Mouse (Mus musculus): ENCODE results near the gene Hist1h2bb. TPM values are rescaled to one million over a fixed set of nuclear protein-coding genes. Genes with fewer than 3 reads are reported as not detected.

The Hist1h2bb gene
- polyA plus RNA-seq, 1 experiment = 13.5 TPM

DNA sequence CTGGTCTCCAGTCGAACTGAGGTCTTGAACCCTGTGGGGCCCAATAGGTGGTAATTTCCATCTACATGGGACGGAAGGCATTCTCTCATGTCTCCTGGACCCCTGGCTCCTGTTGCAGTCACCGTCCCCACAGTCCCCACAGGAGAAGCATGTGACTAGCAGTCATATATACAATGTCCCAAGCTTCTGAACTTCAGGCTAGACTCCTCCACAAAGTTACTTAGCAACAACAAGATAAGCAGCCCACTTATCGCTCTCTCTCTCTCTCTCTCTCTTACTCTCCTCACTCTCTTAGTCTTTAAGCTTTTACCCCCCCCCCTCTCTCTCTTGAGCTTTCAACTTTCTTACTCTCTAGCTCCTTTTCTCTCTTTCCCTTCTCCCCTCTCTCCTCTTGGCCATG is 22.3 kb upstream of the Hist1h2bb start:
- no peak for DNase-seq (ENCODE audit: low read depth, low spot score)
- 91% methylated on average over 4 of the region's 4 CpGs for WGBS

DNA sequence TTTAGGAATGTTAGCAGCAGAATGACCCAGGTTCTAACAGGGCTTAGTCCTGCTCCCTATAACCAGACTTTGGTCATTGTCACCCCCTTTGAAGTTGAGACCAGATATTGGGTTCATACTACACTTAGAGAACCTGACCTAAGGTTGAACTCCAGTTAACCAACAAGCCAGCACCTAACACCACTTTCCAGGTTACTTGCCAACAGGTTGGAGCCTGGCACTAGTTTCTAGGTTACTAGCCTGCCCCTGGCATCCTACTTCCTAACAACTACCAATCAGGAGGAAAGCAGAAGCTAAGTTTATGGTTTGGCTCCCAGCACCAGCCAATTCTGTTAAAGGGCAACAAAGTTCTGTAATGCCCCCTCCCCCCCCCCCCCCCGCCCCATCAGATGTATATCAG is 21.3 kb upstream of the Hist1h2bb start:
- no peak for DNase-seq (ENCODE audit: low read depth, low spot score)
- WGBS = 38% methylated on average over 1 of the region's 1 CpGs

DNA sequence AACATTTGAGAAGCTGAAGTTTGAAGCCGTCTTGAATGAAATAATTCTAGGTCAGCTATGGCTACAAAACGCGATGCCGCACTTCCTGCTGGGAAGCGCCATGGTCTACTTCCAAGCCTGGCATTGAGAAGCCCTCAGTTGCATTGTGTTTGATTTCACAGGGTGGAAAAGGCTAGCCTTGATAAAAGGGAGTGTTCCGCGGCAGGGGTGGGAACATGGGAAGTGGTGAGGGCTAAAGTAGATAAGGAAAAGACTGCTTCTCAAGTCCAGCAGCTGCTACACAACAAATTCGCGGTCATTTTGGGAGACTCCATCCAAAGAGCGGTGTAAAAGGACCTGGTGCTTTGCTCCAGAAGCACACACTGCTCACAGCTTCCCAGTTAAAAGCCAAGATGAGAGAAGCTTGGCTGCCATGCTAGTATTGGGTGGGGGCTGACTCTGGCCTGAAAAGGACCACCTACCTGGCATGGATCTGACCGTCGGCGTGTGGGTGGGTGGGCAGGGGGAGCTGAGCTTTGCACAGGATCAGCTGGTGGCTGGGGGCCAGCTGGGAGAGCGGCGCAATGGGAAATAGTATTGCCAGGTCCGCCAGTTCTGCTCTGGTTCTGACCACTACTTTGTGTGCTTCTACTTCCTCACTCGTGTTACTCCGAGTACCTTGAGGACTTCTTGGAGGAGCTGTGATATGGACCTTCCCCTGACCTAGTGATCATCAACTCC is 17.9 kb upstream of the Hist1h2bb start:
- DNase-seq (ENCODE audit: low read depth, low spot score) = no peak
- WGBS = 88% methylated on average over 18 of the region's 18 CpGs

DNA sequence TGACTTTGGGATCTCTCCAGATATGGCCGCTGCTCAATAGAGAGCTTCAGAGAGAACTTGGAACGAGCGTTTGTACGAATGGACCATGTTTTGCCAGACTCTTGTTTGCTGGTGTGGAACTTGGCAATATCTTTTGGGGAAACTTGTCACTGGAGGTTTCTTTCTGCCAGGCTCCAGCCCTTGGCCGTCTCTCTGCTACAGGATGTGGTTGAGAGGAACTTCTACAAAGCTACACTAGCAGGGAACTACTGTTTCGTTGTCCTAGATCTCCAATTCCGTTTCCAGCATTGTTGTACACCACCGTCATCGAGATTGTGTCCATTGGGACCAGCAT is 17.4 kb upstream of the Hist1h2bb start:
- 88% methylated on average over 9 of the region's 9 CpGs for whole genome bisulfite sequencing
- no peak for DNase-seq (ENCODE audit: low read depth, low spot score)

DNA sequence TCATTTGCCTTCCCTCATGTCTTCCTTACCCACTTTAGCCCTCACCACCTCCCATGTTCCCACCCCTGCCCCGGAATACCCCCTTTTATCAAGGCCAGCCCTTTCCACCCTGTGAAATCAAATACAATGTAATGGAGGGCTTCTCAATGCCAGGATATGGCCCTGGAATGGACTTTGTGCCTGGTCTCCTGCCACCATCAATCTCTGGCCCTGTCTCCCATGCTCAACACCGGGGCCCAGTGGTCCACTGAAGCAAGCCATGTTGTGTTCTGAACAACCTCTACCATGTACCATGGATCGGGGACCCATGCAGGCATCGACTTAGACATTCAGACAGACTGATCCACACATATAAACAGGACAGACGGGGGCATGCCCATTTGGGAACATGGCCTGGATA is 16.8 kb upstream of the Hist1h2bb start:
- DNase-seq (ENCODE audit: low read depth, low spot score) = no peak
- 90% methylated on average over 5 of the region's 5 CpGs for WGBS

DNA sequence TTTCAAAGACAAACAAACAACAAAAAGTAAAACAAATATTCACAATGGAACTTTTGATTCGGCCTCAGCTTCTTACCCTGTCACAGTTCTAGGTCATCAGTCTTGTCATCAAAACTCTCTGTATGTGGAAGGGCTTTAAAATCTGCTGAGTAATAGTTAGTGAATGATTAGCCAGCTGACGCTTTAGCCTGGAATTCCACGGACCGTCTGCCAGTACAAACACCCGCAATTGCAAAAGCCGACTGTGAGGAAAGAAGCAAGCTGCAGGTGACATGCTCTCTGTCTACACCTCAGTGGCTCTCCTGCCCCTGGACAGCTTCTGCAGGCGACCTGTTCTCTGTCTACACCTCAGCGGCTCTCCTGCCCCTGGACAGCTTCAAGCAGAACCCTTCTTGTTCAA is 16.1 kb upstream of the Hist1h2bb start:
- peak; percentile 87 for DNase-seq (ENCODE audit: low read depth, low spot score)
- WGBS = 20% methylated on average over 8 of the region's 8 CpGs

DNA sequence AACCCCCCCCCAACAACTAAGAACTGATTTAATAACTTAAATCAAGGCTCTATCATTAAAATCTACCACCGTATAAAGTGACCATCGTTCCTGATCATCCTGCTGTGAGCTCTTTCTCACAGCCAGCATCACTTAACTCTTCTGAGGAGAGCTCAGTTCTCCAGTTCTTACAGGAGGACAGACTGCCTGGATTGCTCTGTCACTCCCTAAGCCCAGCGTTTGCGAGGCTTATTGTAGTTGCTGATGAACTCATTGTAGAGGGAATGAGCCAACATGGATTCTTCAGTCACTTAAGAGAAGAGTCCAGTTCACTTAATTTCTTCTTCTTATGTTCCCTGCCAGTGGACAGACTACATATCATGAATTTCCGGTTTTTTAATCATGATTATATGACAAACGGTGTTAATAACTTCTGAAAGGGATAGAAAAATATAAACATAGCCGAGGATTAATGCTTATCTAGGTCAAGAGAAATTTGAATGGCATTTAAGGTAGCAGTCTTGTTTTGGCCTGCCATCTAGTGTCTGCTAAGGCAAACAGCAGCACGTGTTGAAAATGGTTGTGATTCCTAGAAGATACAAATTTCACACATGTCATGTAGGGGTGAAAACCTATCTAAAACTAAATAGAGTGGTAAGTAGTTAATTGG is 14.3 kb upstream of the Hist1h2bb start:
- 22% methylated on average over 8 of the region's 8 CpGs for WGBS
- DNase-seq (ENCODE audit: low read depth, low spot score) = no peak

DNA sequence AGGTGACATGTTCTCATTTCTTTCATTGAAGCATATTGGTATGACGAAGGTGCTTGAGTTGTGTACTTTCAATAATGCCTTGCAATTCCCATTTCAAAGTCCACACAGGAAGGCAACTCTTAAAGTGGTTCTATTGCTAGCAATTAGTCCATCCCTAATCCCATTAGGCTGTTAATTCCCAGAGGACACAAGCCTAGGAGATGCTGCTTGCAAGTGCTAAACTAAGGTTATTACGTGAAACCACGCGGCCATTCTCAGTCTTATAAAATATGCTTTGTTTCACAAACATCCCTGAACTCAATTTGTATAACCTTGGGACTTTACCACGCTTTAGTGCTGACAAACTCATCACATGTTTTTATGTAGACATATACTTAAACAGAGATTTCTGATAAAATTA is 9.4 kb upstream of the Hist1h2bb start:
- DNase-seq (ENCODE audit: low read depth, low spot score) = no peak

DNA sequence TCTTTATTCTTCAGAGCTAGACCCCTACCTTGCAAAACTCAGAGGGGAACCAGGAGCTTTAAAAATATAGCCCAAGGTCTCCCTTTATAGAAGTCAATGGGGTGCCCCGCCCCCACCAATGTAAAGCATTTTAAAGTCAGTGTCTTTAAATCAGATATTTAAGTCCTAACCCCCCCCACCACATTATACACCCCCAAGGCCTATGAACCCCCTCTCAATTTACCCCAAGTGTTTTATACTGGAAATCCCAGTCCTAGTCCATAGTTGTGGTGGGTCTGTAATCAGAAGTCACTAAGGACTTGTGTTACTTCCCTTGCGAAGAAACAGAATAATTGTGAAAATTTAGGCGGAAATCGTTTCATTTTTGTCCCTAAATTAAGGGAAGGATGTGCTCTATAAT is 8.5 kb upstream of the Hist1h2bb start:
- 28% methylated on average over 4 of the region's 4 CpGs for WGBS
- DNase-seq (ENCODE audit: low read depth, low spot score) = no peak

More for the DNA sequence above, 9.4 kb upstream of the Hist1h2bb start:
- 89% methylated on average over 5 of the region's 5 CpGs for WGBS

DNA sequence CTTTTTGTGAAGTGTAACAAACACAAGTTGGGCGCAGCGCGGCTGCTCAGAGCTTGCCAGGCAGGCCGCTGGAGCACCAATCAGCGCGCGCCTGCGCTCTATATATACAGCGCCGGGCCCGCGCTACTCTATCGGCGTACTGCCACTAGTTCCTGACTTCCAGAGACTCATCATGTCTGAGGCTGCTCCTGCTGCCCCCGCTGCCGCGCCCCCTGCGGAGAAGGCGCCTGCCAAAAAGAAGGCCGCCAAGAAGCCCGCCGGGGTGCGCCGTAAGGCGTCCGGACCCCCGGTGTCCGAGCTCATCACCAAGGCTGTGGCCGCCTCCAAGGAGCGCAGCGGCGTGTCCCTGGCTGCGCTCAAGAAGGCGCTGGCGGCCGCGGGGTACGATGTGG is 7.9 kb upstream of the Hist1h2bb start, which contains the start of gene Hist1h1c:
TSS of gene Hist1h1c (plus strand) at position 132 of the 392 bp plus-strand sequence.
- under 1% methylated on average over 38 of the region's 38 CpGs for WGBS
- DNase-seq (ENCODE audit: low read depth, low spot score) = no peak

DNA sequence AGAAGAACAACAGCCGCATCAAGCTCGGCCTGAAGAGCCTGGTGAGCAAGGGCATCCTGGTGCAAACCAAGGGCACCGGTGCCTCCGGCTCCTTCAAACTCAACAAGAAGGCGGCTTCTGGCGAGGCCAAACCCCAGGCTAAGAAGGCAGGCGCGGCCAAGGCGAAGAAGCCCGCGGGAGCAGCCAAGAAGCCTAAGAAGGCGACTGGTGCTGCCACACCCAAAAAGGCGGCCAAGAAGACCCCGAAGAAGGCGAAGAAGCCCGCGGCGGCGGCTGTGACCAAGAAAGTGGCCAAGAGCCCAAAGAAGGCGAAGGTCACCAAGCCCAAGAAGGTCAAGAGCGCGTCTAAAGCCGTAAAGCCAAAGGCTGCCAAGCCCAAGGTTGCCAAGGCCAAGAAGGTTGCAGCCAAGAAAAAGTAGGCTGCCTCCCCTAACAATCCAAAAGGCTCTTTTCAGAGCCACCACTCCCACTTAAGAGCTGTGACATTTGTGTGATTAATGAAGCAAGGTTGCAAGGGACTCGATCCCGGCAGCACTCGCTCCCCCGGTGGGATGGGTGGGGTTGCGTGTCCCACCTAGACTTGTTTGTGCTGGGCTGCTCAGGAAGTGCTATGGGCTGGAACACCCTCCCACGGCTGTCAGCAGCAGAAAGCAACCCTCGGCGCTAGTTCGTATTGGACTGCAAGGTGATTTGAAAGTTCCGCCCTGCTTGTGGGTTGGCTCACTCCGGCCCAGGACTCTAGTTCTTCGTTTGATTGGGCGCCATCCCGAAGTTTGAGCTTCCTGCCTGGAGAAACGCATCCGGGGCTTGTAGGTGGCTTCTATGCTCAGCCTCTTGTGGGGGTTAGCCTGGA is 7.2 kb upstream of the Hist1h2bb start:
- DNase-seq (ENCODE audit: low read depth, low spot score) = peak; percentile 84
- WGBS = under 1% methylated on average over 39 of the region's 39 CpGs

DNA sequence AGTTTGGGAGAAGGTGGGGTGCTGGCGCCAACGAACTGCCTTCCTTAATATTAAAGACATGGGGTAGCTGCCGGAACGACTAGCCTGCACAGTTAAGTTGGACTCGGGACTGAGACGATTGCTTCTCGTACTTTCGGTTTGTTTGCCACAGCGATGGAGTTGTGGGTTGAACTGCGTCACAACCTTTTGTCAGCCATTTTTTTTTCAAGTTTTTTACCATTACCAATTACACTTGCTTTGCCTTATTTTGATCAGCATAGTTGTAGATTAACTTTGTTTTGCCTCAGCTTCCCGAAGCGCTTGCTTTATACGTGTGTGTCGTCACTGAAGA is 6.6 kb upstream of the Hist1h2bb start:
- WGBS = under 1% methylated on average over 14 of the region's 14 CpGs
- no peak for DNase-seq (ENCODE audit: low read depth, low spot score)

DNA sequence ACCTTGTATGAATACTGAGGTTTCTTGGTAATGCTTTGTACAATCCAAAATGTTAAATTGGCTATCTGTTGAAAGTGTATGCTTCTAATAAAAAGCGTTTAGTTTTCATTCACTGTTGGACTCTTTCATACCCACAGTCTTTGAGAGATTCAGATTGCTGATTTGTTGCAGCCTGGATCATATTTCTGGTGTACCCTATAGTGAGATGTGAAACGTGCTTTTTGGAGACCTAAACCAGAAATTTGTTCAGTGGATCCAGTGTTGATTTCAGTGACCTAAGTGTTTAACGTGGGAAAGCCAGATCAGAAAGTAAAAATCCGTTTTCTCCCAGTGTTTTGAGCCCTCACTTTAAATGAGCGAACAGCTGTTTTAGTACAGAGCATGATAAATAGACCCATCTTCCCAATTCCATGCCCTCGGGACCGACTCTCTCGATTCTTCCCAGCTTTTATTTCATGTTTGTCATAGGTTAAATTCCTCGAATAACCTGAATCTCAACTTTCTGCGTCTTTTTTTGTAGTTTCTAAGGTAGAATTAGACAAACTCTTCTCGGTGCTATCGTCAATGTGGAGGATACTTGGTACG is 6.2 kb upstream of the Hist1h2bb start:
- WGBS = 16% methylated on average over 13 of the region's 13 CpGs
- no peak for DNase-seq (ENCODE audit: low read depth, low spot score)

DNA sequence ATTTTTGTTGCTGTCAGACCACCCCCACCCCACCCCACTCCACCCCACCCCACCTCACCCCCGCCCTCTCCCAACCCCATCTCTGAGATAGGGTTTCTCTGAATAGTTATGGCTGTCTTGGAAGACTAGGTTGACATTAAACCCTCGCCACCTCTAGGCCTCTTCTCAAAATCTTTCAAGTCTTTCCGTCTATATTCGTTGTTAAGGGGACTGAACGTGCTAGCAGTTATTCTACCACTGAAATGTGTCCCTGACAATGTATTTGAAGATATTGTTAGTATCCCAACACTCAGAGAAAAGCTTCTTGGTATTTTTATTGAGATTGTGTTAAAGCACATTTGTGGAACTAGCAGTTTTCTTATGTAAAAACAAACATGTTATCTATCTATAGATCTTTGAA is 5.6 kb upstream of the Hist1h2bb start:
- DNase-seq (ENCODE audit: low read depth, low spot score) = no peak
- WGBS = 56% methylated on average over 5 of the region's 5 CpGs

DNA sequence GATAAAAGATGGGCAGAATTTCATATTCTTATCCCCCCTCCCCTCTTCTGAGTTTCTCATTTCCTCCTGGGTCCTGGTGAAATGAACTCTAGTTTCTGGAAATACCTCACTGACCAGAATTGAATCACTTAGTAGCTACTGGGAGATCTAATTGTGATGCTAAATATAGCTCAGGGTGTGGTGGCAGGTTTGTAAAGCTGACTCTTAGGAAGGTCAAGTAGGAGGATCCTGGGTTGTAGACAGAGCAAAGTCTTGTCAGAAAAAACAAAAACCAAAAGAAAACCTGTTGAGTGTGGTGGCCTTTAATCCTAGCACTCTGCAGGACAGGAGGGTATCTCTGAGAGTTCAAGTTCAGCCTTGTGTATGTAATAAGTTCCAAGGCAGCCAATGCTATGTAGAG is 4.5 kb upstream of the Hist1h2bb start:
- DNase-seq (ENCODE audit: low read depth, low spot score) = no peak

DNA sequence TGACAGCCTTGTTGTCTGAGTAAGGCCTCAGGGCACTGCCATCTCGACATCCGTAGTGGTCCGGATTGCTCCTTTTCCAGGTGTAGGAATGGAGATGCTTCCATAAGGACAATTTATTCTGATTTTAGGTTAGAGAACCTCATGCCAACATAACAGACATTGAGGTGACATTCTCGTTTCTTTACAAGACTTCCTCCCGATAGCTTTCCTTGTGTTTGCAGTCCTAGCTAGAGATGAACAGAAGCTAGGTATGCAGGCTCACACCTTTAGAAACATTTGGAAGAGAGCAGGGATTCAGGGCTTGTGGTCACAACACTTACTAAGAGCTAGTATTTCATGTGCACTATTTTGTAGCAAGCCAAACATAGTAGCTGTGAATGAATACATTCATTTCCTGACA is 3.3 kb upstream of the Hist1h2bb start:
- 84% methylated on average over 5 of the region's 5 CpGs for WGBS
- no peak for DNase-seq (ENCODE audit: low read depth, low spot score)

DNA sequence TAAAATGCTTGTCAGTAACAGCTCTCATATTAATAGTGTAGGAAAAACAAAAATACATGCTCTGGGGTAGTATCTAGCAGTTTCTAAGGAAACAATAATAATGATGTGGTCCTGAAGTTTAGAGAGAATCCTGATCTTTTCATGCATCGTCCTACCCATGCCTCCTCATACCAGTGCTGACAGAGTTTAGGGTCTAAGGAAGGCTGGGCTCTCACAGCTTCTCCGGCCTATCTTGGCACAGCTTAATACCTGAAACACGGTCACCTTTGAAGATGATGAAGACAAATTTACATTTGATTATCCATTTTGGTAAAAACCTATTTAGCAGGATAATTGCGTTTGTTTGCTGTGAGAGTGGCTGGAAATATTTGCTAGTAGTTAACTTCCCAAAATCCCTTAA is 2.6 kb upstream of the Hist1h2bb start:
- WGBS = 45% methylated on average over 4 of the region's 4 CpGs
- no peak for DNase-seq (ENCODE audit: low read depth, low spot score)

DNA sequence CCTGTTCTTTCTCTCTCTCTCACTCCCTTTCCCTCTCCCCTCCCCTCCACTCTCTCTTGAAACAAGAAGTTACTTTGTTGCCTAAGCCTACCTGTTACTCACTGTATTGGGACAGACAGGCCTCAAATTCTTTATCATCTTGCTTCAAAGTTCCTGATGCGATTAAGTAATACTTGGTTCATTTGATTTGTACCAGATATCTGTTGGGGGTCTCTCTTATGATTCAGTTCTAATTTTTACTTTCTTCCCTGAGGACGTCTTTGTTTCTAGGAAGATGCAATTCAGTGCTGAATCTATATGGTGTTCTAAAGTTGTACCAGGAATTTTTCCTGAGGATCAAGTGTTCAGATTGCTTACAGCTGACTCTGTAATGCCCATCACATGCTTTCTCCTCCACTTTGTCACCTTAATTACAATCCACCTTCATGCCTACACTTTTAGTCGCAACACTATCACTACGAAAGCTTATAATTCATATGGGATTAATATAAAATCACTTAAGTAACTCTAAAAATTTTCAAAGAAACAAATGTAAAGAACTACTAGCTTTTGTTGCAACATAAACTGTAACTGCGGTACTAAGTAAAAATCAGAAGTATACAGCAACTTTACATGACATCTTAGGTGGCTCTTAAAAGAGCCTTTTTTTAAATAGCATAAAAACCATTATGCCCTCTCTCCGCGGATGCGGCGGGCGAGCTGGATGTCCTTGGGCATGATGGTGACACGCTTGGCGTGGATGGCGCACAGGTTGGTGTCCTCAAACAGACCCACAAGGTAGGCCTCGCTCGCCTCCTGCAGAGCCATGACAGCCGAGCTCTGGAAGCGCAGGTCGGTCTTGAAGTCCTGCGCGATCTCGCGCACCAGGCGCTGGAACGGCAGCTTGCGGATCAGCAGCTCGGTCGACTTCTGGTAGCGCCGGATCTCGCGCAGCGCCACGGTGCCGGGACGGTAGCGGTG is 1.8 kb upstream of the Hist1h2bb start:
- DNase-seq (ENCODE audit: low read depth, low spot score) = no peak
- 3% methylated on average over 21 of the region's 36 CpGs for WGBS

DNA sequence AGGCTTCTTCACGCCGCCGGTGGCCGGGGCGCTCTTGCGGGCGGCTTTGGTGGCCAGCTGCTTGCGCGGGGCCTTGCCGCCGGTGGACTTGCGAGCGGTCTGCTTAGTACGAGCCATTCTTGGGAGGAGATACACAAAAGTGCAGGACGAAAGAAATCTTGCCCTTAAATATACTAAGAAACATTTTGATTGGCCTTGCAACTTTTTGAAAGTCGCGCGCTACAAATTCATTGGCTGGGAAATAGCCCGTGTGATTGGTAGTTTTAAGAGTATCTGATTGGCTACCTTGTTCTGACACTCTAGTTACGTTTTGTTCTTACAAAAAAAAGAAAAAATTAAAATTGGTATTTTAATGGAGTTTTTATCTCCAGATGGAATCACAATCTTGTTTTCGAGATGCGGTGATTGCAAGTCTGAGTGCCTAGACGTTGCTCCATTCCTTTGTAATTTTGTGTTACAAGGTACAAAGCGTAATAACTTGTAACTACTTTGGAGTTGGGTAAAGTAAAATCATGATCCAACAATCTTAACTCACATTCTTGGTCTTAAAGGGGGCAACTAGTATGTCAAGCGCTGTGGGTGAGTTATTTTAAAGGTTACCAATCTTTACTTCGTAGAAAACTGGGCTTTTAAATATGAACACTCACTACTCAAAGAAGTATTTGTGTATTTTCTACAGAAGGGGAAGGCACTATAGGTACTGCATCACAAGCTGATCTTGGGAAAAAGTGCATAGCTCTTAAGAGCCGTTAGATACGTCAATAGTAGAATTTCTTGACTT is 963 bp upstream of the Hist1h2bb start, which contains the start of gene Hist1h3c:
TSS of gene Hist1h3c (minus strand) at position 222 of the 781 bp plus-strand sequence.
- WGBS = under 1% methylated on average over 28 of the region's 28 CpGs
- DNase-seq (ENCODE audit: low read depth, low spot score) = no peak

All from large intestine, adult 2 months (tissue).